Mouse (Mus musculus) myocyte (in vitro differentiated cells): ENCODE results near the gene B4galnt1. TPM values are rescaled to one million over a fixed set of nuclear protein-coding genes. Genes with fewer than 3 reads are reported as not detected.
"Not testable (repeated sequence)": the region's sequence is repeated elsewhere in the genome, so short reads cannot be mapped to it uniquely, and the experiment has no call there.

ENCODE experiments used
- H3K27me3 ChIP-seq: one replicate; pipeline ENCODE4 v1.6.1; 2011; ENCODE audit not compliant: control insufficient read depth, insufficient read depth, insufficient read length
- H3K36me3 ChIP-seq: one replicate; pipeline ENCODE4 v1.6.1; 2011; ENCODE audit not compliant: control insufficient read depth, insufficient read depth
- H3K4me2 ChIP-seq: one replicate; pipeline ENCODE4 v1.6.1; 2011; ENCODE audit warnings: low read depth, control low read depth
- H3K4me3 ChIP-seq: one replicate; pipeline ENCODE4 v1.5.1; 2011; ENCODE audit warnings: mild to moderate bottlenecking, control low read depth, moderate library complexity
- H3K79me2 ChIP-seq: one replicate; pipeline ENCODE4 v1.6.1; 2011; ENCODE audit not compliant: control insufficient read depth, insufficient read depth
- H3ac ChIP-seq: one replicate; pipeline ENCODE4 v1.6.1; 2011; ENCODE audit not compliant: control insufficient read depth, insufficient read length
- CEBPB ChIP-seq: IDR thresholded peaks from 2 replicates; pipeline ENCODE4 v1.6.1; 2011; ENCODE audit warnings: mild to moderate bottlenecking, moderate library complexity; ENCODE audit not compliant: poor library complexity, insufficient read depth, severe bottlenecking
- E2F4 ChIP-seq: IDR thresholded peaks from one replicate; pipeline ENCODE4 v1.6.1; 2011; ENCODE audit warnings: mild to moderate bottlenecking, control low read depth, moderate library complexity; ENCODE audit not compliant: insufficient read depth
- MAX ChIP-seq: IDR thresholded peaks from one replicate; pipeline ENCODE4 v1.6.1; 2011; ENCODE audit warnings: low read depth, mild to moderate bottlenecking, control low read depth
- MYOD1 ChIP-seq, 3 experiments: IDR thresholded peaks; one replicate each; pipeline ENCODE4 v1.6.1; 2011; ENCODE audit warnings: control low read depth in 2 of 3, low read depth in 2 of 3, mild to moderate bottlenecking in 2 of 3, moderate library complexity in 1 of 3; ENCODE audit not compliant: insufficient read length in 2 of 3, control insufficient read depth in 1 of 3
- MYOG ChIP-seq, 3 experiments: IDR thresholded peaks; one replicate each; pipeline ENCODE4 v1.6.1; 2011; ENCODE audit warnings: control low read depth in 2 of 3, low read depth in 2 of 3, mild to moderate bottlenecking in 2 of 3; ENCODE audit not compliant: insufficient read length in 2 of 3, control insufficient read depth in 1 of 3, insufficient read depth in 1 of 3
- POLR2A ChIP-seq: IDR thresholded peaks from one replicate; pipeline ENCODE4 v1.6.1; 2011; ENCODE audit warnings: low read depth, mild to moderate bottlenecking, control low read depth, moderate library complexity; ENCODE audit not compliant: insufficient read length
- POLR2AphosphoS2 ChIP-seq: IDR thresholded peaks from one replicate; pipeline ENCODE4 v1.6.1; 2011; ENCODE audit warnings: low read depth, control low read depth; ENCODE audit not compliant: insufficient read length
- REST ChIP-seq: IDR thresholded peaks from one replicate; pipeline ENCODE4 v1.6.1; 2011; ENCODE audit warnings: mild to moderate bottlenecking, control low read depth, moderate library complexity; ENCODE audit not compliant: insufficient read depth, insufficient read length
- SRF ChIP-seq: IDR thresholded peaks from one replicate; pipeline ENCODE4 v1.6.1; 2011; ENCODE audit warnings: low read depth; ENCODE audit not compliant: control insufficient read depth, insufficient read length
- TCF12 ChIP-seq: IDR thresholded peaks from one replicate; pipeline ENCODE4 v1.6.1; 2011; ENCODE audit warnings: mild to moderate bottlenecking, control low read depth; ENCODE audit not compliant: poor library complexity, insufficient read depth, severe bottlenecking
- TCF3 ChIP-seq: IDR thresholded peaks from one replicate; pipeline ENCODE4 v1.6.1; 2011; ENCODE audit warnings: low read depth, control low read depth; ENCODE audit not compliant: insufficient read length
- USF1 ChIP-seq: IDR thresholded peaks from one replicate; pipeline ENCODE4 v1.6.1; 2011; ENCODE audit warnings: low read depth, mild to moderate bottlenecking, control low read depth, moderate library complexity
- polyA plus RNA-seq: library from polyadenylated mRNA; unstranded; fragments of >200 nt; fragmentation: generic; extraction: Trizol; gene quantifications from one replicate; pipeline ENCODE4 v1.2.1, GENCODE M21; 2012; ENCODE audit warnings: missing spikeins

The B4galnt1 gene
- polyA plus RNA-seq, 1 experiment: 12.4 TPM

DNA sequence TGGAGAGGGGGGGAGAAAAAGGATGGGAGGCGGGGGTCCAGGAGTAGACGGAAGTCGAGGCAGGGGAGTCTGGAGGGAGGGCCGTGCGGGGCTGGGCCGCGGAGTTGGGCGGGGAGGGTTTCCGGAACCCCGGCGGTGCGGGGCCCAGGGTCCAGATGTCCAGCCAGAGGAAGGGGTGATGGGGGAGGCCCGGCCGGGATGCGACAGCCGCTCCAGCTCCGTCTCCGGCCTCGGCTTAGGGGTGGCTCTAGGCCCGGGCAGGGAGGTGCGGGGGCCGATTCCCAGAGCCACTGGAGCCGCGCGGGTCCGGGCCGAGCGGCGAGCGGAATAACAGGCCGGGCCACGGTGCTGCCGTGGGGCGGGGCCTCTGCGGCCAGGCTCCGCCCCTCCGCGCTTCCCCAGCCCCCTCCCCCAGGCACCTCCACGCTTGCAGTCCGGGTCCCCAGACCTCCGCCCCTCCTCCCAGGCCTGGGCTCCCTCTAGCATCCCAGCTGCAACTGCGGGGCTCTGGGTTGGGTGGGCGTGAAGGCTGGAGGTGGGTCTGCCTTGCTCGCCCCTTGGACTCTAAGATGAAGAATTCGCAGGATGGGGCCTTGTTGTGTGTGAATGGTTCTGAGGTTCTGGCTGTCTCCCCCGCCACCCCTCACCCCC is 23.6 kb downstream of the B4galnt1 start:
- Histone ChIP-seq H3K79me2 (no peaks in the 10 kb centered on the region), H3K27me3 (no peaks in the 10 kb centered on the region), H3K4me3 (peak overlapping the region; percentile 69), H3ac (peak overlapping the region; percentile 40), H3K36me3 (no peaks in the 10 kb centered on the region), H3K4me2 (peak overlapping the region; percentile 95)
- TF ChIP-seq SRF (no peak), POLR2A (peak; percentile 73), POLR2AphosphoS2 (peak; percentile 89), MYOD1 (IDR thresholded peaks at IDR 0.05; ENCODE audit: control insufficient read depth in 1 of 3, insufficient read length in 2 of 3, low read depth in 2 of 3) (peak in 1 of 3 experiments; percentile 12), TCF3 (no peak)

DNA sequence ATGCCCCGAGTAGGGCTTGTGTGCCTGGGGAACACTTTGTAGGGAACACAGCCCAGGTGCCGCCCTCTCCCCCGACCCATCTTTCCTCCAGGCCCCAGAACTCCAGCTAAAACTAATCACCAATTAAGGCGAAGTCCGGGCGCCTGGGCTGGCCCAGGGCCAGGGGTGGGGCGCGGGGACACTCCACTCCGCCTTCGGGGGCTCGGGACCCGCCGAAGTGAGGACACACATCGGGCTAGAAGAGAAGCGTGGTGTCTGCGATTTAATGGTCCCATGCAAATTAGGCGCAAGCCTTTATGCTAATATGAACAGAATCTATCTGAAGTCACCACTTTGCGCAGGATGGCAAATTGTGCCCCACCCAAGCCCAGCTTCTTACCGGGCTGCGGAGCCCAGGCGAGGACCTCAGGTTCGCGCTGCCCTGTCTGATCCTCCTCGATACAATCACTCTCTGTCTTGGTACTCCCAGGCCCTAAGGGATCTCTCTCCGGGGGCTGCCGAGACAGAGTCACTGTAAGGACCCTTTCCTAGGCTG is 24.2 kb downstream of the B4galnt1 start:
- H3K27me3 ChIP-seq: no peaks in the 10 kb centered on the region
- H3K36me3 ChIP-seq: no peaks in the 10 kb centered on the region
- H3K4me3 ChIP-seq: peak overlapping the region; percentile 69
- no peak for TF ChIP-seq REST
- TF ChIP-seq CEBPB: no peak
- TF ChIP-seq E2F4: no peak
- TF ChIP-seq MYOD1 (IDR thresholded peaks at IDR 0.05; ENCODE audit: control insufficient read depth in 1 of 3, insufficient read length in 2 of 3, low read depth in 2 of 3): peak in 1 of 3 experiments; percentile 13
- no peak for TF ChIP-seq USF1
- no peak for TF ChIP-seq TCF12
- TF ChIP-seq POLR2A: peak; percentile 57
- H3K79me2 ChIP-seq: no peaks in the 10 kb centered on the region
- peak overlapping the region; percentile 95 for H3K4me2 ChIP-seq
- H3ac ChIP-seq: peak overlapping the region; percentile 40

DNA sequence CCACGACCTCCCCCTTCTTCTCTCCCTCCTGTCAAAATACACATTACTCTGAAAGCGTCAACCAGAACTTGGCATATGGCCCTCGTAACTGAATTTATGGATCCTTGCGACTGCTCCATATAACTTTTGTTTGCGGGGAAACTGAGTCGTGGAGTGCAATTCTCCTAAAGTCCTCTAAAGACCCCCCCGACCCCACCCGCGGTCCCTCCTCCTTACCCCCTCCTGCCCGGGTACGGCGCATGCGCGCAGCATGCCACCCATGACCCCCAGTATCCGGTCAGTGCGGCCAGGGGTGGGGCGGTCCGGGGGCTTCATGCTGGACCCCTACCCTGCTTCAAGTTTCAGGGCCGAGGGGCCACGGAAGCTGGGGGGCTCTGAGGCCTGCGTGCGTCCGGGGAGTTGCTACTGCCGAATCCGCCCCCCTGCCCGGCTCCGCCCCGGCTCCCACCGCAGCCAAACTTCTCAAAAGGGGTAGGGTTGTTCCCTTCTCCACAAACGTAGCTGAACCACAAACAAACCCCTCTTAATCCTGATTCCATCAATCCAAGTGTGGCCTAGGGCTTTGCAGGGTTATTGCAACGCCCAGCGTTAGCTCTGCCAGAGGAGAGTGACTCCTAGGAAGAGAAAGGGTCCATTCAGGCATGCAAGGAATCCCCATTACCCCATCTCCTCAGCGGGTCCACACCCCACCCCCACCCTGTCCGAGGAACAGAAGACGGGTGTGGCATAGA is 24.8 kb downstream of the B4galnt1 start, which contains the start of gene Arhgef25:
Arhgef25 (minus strand) TSS at position 433 of the 731 bp plus-strand sequence.
- Histone ChIP-seq H3K79me2 (no peaks in the 10 kb centered on the region), H3K4me2 (peak within 1 kb of the TSS; percentile 95), H3ac (peak within 1 kb of the TSS; percentile 40), H3K36me3 (no peaks in the 10 kb centered on the region), H3K27me3 (no peaks in the 10 kb centered on the region), H3K4me3 (peak within 1 kb of the TSS; percentile 69)
- TF ChIP-seq SRF: no peak
- TF ChIP-seq MYOD1 (IDR thresholded peaks at IDR 0.05; ENCODE audit: control insufficient read depth in 1 of 3, insufficient read length in 2 of 3, low read depth in 2 of 3): no peak
- TF ChIP-seq REST: no peak
- TF ChIP-seq CEBPB: no peak
- no peak for TF ChIP-seq TCF3

DNA sequence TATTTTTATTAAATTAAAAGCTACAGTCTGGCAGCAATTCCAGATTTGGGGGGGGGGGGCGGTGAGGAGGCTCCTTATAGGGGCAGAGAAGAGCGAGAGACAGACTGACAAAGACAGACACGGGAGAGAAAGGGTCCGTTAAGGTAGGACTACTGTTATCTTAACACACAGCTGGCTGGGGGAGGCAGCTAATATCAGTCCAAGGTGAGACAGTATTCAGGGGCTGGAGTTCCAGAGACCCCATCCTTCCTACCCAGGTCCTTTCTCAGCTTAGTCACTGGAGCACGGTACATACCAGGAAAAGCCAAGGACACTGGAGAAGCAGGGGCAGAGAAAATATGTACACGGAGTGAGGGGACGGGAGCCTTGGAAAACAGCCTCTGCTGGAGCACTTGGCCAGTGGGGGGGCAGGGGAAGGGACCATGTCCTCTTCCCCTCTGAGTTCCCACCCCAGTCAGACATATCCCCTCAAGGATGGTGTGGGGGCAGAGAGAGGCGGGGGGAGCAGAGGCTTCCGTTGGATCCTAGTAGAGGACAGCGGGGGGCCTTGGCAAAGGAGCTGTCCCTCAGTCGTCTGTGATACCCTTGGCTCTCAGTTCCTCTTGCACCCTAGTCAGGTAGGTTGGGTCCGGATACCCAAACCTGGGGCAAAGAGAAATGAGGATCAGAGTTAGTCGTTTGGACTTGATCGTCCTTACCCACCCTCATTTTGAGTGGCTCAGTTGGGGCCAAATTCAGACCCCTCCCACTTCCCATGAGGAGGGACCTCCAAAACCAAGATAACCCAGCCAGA is 25.6 kb downstream of the B4galnt1 start:
- TF ChIP-seq REST: no peak
- TF ChIP-seq POLR2A: no peak
- no peak for TF ChIP-seq E2F4
- TF ChIP-seq TCF12: no peak
- TF ChIP-seq MAX: no peak
- Histone ChIP-seq H3K27me3 (no peaks in the 10 kb centered on the region), H3K4me2 (peak overlapping the region; percentile 95), H3K36me3 (no peaks in the 10 kb centered on the region), H3K4me3 (peak overlapping the region; percentile 69), H3ac (peak overlapping the region; percentile 40), H3K79me2 (no peaks in the 10 kb centered on the region)

DNA sequence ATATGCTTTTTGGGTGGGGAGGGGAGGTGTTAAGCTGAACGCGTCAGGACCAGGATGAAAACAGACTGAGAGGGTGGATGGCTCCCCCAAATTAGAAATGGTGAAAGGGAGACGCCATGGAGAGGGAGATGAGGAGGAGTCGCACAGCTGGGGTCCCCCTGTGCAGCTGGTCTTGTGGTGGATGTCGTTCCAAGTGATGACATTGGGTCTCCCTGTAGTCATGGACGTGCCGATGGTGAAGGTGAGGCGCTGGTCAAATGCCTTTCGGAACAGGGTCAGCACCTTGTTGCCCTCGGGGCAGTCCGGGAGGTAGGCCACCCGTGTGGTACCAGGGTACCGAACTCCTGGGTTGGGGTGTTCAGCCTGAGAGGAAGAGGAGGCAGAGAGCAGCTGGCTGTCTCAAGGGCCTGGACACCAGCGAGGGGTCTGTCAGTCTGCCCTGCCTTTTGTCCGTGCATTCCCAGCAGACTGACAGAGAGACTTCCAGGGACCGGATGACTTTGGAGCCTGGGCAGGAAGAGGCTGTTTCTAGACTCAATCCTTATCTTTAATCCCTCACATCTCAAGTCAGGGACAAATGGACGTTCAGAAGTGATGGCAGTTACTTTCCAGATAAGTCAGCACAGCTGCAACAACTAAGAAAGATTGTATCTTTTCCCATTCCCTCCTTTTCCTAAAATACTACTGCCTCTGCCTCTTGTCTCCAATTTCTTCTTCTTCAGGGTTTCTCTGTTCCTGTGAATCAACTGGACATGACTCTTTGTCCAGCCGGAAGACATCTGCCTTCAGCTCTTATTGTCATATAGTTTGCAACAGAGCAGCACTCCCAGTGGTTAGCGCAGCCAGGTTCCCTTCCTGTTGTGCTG is 26.4 kb downstream of the B4galnt1 start:
- Histone ChIP-seq H3K79me2 (peaks cover 2% of the 10 kb centered on the region), H3K27me3 (no peaks in the 10 kb centered on the region), H3K4me3 (no peak overlapping the region), H3K4me2 (no peak overlapping the region), H3ac (no peak overlapping the region), H3K36me3 (no peaks in the 10 kb centered on the region)
- no peak for TF ChIP-seq TCF3
- peak in 1 of 3 experiments; percentile 26 for TF ChIP-seq MYOG (IDR thresholded peaks at IDR 0.05; ENCODE audit: control insufficient read depth in 1 of 3, insufficient read depth in 1 of 3, insufficient read length in 2 of 3, low read depth in 2 of 3)
- TF ChIP-seq SRF: no peak

DNA sequence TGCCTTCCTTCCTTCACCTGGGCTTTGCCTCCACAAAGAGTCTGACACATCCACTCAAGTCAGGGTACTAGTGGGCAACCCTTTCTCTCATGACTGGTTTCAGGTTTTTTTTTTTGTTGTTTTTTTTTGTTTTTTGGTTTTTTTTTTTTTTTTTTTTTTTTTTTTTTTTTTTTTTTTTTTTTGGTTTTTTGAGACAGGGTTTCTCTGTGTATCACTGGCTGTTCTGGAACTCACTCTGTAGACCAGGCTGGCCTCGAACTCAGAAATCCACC is 27.0 kb downstream of the B4galnt1 start:
- not testable (repeated sequence) for H3ac ChIP-seq, H3K79me2 ChIP-seq, H3K4me3 ChIP-seq, H3K27me3 ChIP-seq, H3K36me3 ChIP-seq, H3K4me2 ChIP-seq
